Mouse (Mus musculus) Patski (cell line): Measurements from ENCODE around the gene Robo4. TPM values are rescaled to one million over a fixed set of nuclear protein-coding genes. Genes with fewer than 3 reads are reported as not detected.

ENCODE experiments used
- ATAC-seq: fragments of 100-300 bp; one replicate; pipeline ENCODE4 v1.8.0; 2021
- CTCF ChIA-PET: fragments of 350-600 bp; sonication (Branson Sonifier 250); formaldehyde crosslinking; loops from one replicate; lab custom pipeline; 2022; ENCODE audit warnings: inconsistent platforms; lab: Charles Lee
- POLR2A ChIA-PET: fragments of 350-600 bp; sonication (Branson Sonifier 250); formaldehyde crosslinking; loops from one replicate; lab custom pipeline; 2022; ENCODE audit warnings: antibody characterized with exemption, inconsistent platforms; lab: Charles Lee
- DNase-seq: peaks from one replicate; pipeline ENCODE4 v3.0.0-alpha.2; 2011; ENCODE audit warnings: low read depth, low spot score
- H3K27me3 ChIP-seq: fragments of 371-371 bp; one replicate; pipeline ENCODE4 v1.5.1; 2021
- CTCF ChIP-seq: fragments of 100-300 bp; IDR thresholded peaks from one replicate; pipeline ENCODE4 v1.5.1; 2021
- in situ Hi-C: fragments of 300-500 bp; cut with MboI; formaldehyde crosslinking; loops from 3 replicates; pipeline ENCODE4 v1.11.1; 2018; ENCODE audit warnings: low pct_unique_long_range_greater_than_20kb, mixed read lengths
- polyA plus RNA-seq: library from polyadenylated mRNA; unstranded; gene quantifications from one replicate; pipeline ENCODE4 v1.2.3, GENCODE M21; 2021

Gene Robo4
- polyA plus RNA-seq, 1 experiment from 2014 or later = not detected

- peaks cover 14% of the 10 kb centered on the region for H3K27me3 ChIP-seq
- in situ Hi-C loops = loop anchor here (10.0 kb wide), 1 partner anchor 505 kb away; no protein-coding TSS in a partner anchor
- DNase-seq = no peak
- ChIA-PET CTCF (interaction anchor here (1.4 kb wide), 1 partner anchor 189 kb away, joined by 3 read pairs; no protein-coding TSS in a partner anchor), POLR2A (no interaction called here)
- ATAC-seq = no peak
- no peak for TF ChIP-seq CTCF
These were observed 27.6 kb downstream of the Robo4 start for GRCm38 (mm10) chr9:37429326-37429725.

DNA sequence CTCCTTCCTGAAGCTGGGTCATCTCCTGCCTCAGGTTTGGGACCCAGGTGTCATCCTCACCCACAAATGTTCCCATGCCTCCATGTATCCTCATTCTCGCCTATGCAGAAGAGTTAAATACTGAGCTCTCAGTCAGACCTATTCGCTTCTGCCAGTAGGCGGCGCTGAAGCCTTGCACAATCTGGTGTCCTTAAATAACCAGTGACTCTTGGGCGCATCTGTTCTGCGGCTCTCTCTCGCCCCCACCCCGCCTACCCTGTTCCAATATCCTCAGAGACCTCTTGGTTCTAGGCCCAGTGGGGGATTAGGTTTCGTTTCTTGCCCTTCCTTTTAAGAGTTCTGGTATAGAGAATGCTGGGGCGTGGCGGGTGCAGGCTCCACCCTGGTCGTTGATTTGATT lies 28.9 kb downstream of the Robo4 start:
- TF ChIP-seq CTCF = peak; percentile 96
- in situ Hi-C loops = loop anchor here (5.0 kb wide), 1 partner anchor 187 kb away; no protein-coding TSS in a partner anchor
- DNase-seq (peak; percentile 20), ATAC-seq (peak; percentile 77)
- H3K27me3 ChIP-seq = peaks cover 14% of the 10 kb centered on the region
- ChIA-PET POLR2A (no interaction called here), CTCF (interaction anchor here (0.8 to 3.3 kb wide), 17 partner anchors 10 to 241 kb away, joined by 3 to 39 read pairs (median 6); partner anchors contain the start of gene Spa17)

DNA sequence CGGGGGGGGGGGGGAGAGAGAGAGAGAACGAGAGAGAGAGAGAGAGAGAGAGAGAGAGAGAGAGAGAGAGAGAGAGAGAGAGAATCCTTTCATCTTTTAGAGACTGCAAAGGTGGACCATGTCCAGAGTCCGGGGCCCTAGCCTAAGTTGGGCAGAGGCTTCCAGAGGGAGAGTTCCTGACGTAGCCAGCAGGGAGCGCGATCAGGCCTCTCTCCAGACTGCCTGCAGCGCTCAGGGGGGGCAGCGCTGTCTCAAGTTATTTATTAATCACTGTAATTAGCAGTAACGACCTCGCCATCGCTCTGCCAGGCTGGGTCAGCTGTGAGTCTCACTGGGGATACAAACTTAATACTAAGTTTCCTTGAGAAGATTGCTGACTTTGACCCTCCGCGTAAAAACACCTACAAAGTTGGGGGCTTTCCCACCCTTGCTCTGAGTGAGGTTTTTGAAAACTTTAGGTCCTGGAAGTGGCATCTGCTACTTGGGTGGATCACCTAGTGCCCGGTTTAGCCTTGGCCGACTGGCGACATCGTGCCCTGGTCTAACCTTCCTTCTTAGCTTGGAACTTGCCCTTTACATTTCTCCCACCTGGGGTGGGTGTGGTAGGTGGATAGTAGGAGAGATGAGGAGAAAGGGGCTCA lies 30.4 kb downstream of the Robo4 start:
- H3K27me3 ChIP-seq = peaks cover 14% of the 10 kb centered on the region
- peak; percentile 19 for DNase-seq

GRCm38 (mm10) chr9:37432720-37433421 lies 31.2 kb downstream of the Robo4 start, which contains the start of gene Robo3:
Gene Robo3 (minus strand): TSS chr9:37433246.
- peaks cover 14% of the 10 kb centered on the region for H3K27me3 ChIP-seq
- POLR2A ChIA-PET = no interaction called here
- CTCF ChIA-PET = interaction anchor here (0.7 to 3.3 kb wide), 10 partner anchors 17 to 200 kb away, joined by 3 to 39 read pairs (median 4); partner anchors contain the start of genes Siae and Spa17
- in situ Hi-C loops = loop anchor here (5.0 kb wide), 1 partner anchor 184 kb away; no protein-coding TSS in a partner anchor
- ATAC-seq (peak; percentile 5), DNase-seq (no peak)
- no peak for TF ChIP-seq CTCF

More for the DNA sequence above, 30.4 kb downstream of the Robo4 start:
- ChIA-PET POLR2A (no interaction called here), CTCF (interaction anchor here (0.7 to 3.3 kb wide), 19 partner anchors 16 to 220 kb away, joined by 3 to 39 read pairs (median 4); partner anchors contain the start of genes Siae and Spa17)
- peak; percentile 89 for ATAC-seq
- in situ Hi-C loops = loop anchor here (5.0 kb wide), 1 partner anchor 185 kb away; no protein-coding TSS in a partner anchor
- peak; percentile 90 for TF ChIP-seq CTCF

DNA sequence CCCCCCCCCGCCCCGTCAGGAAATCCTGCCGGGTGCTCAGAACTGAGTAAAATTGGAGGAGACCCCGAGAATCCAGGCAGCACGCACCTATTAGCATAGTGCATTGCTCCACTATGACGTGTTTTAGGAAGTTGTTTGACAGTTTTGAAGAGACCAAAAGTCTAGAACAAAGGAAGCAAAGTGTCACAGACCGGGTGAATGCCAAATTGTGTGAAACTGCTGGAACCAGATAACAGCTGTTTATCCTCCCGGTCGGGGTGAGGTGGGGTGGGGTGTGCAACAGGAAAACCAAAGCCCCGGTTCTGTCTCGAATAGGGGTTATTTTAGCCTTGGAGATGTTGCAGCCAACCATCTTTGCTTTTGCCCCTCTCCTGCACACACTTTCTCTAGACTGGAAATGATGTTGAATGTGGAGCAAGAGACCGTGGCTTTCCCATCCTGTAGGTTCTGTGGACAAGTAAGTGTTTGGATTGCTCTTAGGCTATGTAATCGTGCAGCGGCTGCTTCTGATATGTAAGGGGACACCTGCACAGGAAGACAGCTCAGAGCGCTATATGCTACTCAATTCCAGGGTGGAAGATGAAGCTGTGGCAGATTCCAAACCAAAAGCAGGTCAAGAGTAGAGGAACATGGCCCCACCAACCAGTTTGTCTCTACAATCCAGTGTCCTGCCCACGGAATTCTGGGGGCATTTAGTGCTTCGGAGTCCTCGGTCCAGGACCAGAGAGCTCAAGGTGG lies 32.3 kb downstream of the Robo4 start:
- in situ Hi-C loops = loop anchor here (5.0 kb wide), 1 partner anchor 183 kb away; no protein-coding TSS in a partner anchor
- DNase-seq (no peak), ATAC-seq (no peak)
- ChIA-PET CTCF (no interaction called here), POLR2A (no interaction called here)
- TF ChIP-seq CTCF = no peak
- peaks cover 14% of the 10 kb centered on the region for H3K27me3 ChIP-seq

GRCm38 (mm10) chr9:37434932-37435331 lies 33.2 kb downstream of the Robo4 start:
- CTCF ChIA-PET = no interaction called here
- DNase-seq (no peak), ATAC-seq (no peak)
- in situ Hi-C loops = loop anchor here (5.0 kb wide), 1 partner anchor 182 kb away; no protein-coding TSS in a partner anchor
- POLR2A ChIA-PET = no interaction called here
- peaks cover 11% of the 10 kb centered on the region for H3K27me3 ChIP-seq
- no peak for TF ChIP-seq CTCF

DNA sequence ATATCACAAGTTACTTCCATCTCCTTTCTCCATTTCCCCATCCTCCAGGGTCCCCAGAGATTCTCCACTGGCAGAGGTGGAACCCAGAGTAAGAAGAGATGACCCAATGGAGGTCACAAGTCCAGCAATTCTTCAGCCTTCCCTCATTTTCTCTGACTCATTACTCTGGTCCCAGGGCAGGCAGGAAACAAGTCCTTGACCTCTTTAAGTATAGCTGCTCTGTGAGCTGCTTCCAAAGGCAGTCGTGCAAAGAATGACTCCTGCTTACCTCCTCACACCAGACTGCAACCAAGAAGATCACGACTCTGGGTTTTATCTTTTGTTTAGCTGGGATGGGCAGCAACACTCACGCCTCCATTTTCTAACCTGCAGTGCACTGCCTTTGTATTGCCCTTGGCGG lies 33.9 kb downstream of the Robo4 start:
- H3K27me3 ChIP-seq = peaks cover 11% of the 10 kb centered on the region
- ATAC-seq = no peak
- in situ Hi-C loops = no loop called here
- ChIA-PET POLR2A (interaction anchor here (0.6 kb wide), 1 partner anchor 23 kb away, joined by 3 read pairs; no protein-coding TSS in a partner anchor), CTCF (interaction anchor here (0.9 to 1.4 kb wide), 2 partner anchors 15 to 29 kb away, joined by 3 read pairs; no protein-coding TSS in a partner anchor)
- no peak for DNase-seq
- TF ChIP-seq CTCF = no peak

DNA sequence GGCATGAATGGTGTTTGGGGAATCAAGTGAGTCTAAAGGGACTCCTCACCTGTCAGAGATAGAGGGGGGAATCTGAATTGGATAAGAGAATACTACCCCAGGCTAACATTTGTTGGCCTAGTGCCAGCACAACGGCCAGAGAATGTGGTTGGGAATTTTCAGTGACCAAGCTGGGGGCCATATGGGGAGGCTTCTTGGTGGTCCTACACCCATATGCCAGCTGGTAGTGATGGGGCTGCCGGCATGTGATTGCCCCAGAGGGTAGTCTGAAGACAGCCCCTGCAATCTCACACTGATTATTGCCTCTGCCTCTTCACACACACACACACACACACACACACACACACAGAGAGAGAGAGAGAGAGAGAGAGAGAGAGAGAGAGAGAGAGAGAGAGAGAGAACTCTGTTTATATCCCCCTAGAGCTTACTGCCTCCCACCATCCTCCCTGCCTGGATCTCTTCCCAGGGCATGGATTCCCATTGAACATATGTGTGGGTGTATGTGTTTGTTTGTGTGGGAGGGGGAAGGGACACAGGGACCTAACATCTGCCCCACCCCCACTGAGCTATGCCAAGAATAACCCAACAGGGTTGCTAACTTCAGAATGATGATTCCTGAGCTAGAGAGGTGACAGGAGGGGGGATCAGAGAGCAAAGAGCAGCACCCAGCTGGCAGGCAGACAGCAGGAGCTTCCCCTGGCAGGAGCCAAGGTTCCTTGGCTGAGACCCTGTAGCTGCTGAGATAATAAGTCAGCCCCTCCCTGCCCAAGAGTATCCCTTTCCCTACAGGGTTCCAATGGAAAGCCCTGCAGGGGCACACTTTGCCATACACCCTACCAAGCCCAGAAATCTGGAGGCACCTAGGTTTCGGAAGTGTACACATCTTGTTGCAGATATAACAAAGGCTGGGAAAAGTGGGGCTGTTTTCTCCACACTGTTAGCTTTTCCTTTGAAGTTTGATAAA lies 36.4 kb downstream of the Robo4 start:
- DNase-seq (no peak), ATAC-seq (no peak)
- in situ Hi-C loops = no loop called here
- ChIA-PET POLR2A (interaction anchor here (0.5 to 1.6 kb wide), 3 partner anchors 97 to 198 kb away, joined by 3 read pairs; no protein-coding TSS in a partner anchor), CTCF (interaction anchor here (0.7 kb wide), 2 partner anchors 14 to 204 kb away, joined by 3 read pairs; no protein-coding TSS in a partner anchor)
- TF ChIP-seq CTCF = no peak
- peaks cover 3% of the 10 kb centered on the region for H3K27me3 ChIP-seq

GRCm38 (mm10) chr9:37452401-37452800 lies 50.7 kb downstream of the Robo4 start:
- in situ Hi-C loops = no loop called here
- DNase-seq = no peak
- no peak for TF ChIP-seq CTCF
- ATAC-seq = no peak
- H3K27me3 ChIP-seq = no peaks in the 10 kb centered on the region
- ChIA-PET CTCF (interaction anchor here (0.7 to 1.1 kb wide), 3 partner anchors 14 to 93 kb away, joined by 3 to 4 read pairs (median 4); no protein-coding TSS in a partner anchor), POLR2A (no interaction called here)
